Mouse (Mus musculus): ENCODE data around the gene Rnf167. TPM values are rescaled to one million over a fixed set of nuclear protein-coding genes. Genes with fewer than 3 reads are reported as not detected.

The Rnf167 gene
- polyA plus RNA-seq, 1 experiment from 2014 or later, result 105 TPM

DNA sequence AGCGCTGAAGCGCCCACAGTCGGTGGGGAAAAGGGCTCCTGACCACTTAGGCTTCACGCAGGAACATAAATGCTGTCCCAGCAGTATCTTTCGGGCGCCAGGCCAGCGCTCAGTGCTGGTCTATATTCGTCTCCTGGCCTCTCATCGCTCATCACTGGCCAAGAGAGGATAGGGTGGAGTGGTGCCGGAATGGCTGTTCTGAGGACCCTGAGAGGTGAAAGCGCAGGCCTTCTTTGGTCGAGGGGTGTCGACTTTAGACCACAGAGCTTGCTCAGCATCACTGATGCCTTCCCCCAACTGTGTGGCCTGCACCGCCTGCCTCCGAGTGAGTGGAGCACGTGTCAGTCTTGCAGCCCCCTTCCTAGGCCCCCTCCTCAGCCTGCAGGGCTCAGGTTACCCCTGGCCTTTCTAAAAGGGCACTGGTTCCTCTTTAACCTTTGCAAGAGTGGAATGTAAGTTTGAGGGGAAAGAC, 9.5 kb downstream of the Rnf167 start:
- peak overlapping the region; percentile 100 for H3K4me3 ChIP-seq (ENCODE audit: low read depth, low read length)
- peak overlapping the region; percentile 97 for H3K9ac ChIP-seq (ENCODE audit: low read length)
- H3K9me3 ChIP-seq (replicated peaks; ENCODE audit: control insufficient read depth, low read length), result no peaks in the 10 kb centered on the region
- peak overlapping the region; percentile 91 for H3K4me2 ChIP-seq (ENCODE audit: low read length)
- DNase-seq (ENCODE audit: low spot score), result peak; percentile 7
- 4% methylated on average over 16 of the region's 16 CpGs for WGBS
- H3K36me3 ChIP-seq (ENCODE audit: control insufficient read depth, insufficient read depth, low read length), result peaks cover 23% of the 10 kb centered on the region
- ATAC-seq, result no peak
- no peak overlapping the region; the same call in 1 of the 2 replicates for H3K27ac ChIP-seq (ENCODE audit: low read depth, low read length)
- H3K4me1 ChIP-seq (ENCODE audit: control insufficient read depth, insufficient read depth, low read length), result peaks cover 21% of the 10 kb centered on the region
- H3K27me3 ChIP-seq (replicated peaks; ENCODE audit: control insufficient read depth, insufficient read depth, low read length), result no peaks in the 10 kb centered on the region

DNA sequence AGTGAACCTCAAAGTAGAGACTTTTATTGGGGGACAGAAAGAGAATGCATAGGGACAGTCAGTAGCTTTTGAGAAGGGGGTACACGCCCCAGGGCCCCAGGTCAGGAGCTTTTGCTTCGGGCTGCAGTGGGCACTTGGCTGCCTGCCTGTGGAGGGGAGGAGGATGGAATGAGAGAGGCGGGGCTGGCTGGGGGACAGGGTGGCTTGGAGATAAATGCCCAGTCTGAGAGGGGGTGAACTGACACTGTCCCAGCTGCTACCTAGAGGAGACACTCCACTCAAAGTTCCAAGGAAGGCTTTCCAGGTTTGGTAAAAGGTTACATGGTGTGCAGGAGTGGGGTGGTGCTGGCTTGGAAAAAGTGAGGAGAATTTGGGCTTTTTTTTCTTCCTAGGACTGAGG, 9.9 kb downstream of the Rnf167 start, which contains the start of gene Eno3:
Gene Eno3 (plus strand): TSS at position 239 of the 400 bp plus-strand sequence.
- Histone ChIP-seq H3K36me3 (ENCODE audit: control insufficient read depth, insufficient read depth, low read length) (peaks cover 19% of the 10 kb centered on the region), H3K9ac (ENCODE audit: low read length) (peak within 1 kb of the TSS; percentile 97), H3K4me1 (ENCODE audit: control insufficient read depth, insufficient read depth, low read length) (peaks cover 21% of the 10 kb centered on the region), H3K4me2 (ENCODE audit: low read length) (peak within 1 kb of the TSS; percentile 91), H3K27me3 (replicated peaks; ENCODE audit: control insufficient read depth, insufficient read depth, low read length) (no peaks in the 10 kb centered on the region), H3K27ac (ENCODE audit: low read depth, low read length) (peak within 1 kb of the TSS; percentile 95; the same call in 1 of the 2 replicates), H3K4me3 (ENCODE audit: low read depth, low read length) (peak within 1 kb of the TSS; percentile 100), H3K9me3 (replicated peaks; ENCODE audit: control insufficient read depth, low read length) (no peaks in the 10 kb centered on the region)
- ATAC-seq (no peak), DNase-seq (ENCODE audit: low spot score) (no peak)
- WGBS, result 9% methylated on average over 3 of the region's 3 CpGs

DNA sequence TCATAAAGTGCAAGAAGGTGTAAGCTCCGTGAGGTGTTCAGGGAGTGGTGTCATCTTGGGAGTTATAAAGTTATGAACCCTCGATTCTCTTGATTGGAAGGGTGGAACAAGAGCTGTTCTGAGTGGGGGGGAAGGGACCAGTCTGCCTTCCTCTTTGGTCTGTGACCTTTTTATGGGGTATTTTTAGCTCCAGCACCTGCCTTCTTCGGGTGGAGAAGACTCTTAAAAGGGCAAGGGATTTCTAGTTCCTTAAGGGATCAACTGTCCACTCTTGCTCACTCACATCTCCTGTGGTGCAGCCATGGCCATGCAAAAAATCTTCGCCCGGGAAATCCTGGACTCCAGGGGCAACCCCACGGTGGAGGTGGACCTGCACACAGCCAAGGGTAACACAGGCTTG, 10.5 kb downstream of the Rnf167 start:
- WGBS, result 58% methylated on average over 6 of the region's 6 CpGs
- Histone ChIP-seq H3K9ac (ENCODE audit: low read length) (no peak overlapping the region; the same call in 1 of the 2 replicates), H3K27me3 (replicated peaks; ENCODE audit: control insufficient read depth, insufficient read depth, low read length) (no peaks in the 10 kb centered on the region), H3K36me3 (ENCODE audit: control insufficient read depth, insufficient read depth, low read length) (peaks cover 19% of the 10 kb centered on the region), H3K4me1 (ENCODE audit: control insufficient read depth, insufficient read depth, low read length) (peaks cover 19% of the 10 kb centered on the region), H3K9me3 (replicated peaks; ENCODE audit: control insufficient read depth, low read length) (no peaks in the 10 kb centered on the region), H3K4me3 (ENCODE audit: low read depth, low read length) (no peak overlapping the region), H3K4me2 (ENCODE audit: low read length) (no peak overlapping the region), H3K27ac (ENCODE audit: low read depth, low read length) (no peak overlapping the region)
- DNase-seq (ENCODE audit: low spot score) (no peak), ATAC-seq (no peak)

DNA sequence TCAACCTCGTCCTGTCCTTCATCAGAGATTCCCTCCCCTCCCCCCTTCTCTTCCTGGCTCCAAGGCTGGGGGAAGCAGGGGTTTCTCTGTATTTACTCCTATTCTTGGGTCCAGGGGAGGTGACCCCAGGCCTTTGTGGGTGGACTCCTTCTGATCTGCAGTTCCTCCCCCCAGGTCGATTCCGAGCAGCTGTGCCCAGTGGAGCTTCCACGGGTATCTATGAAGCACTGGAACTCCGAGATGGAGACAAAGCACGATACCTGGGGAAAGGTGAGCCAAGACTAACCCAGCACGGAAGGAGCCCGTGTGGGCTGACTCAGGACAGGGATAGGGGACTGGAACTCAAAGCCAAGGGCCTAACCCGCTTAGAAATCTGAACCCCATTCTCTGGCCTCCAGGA, 11.0 kb downstream of the Rnf167 start:
- no peak overlapping the region for H3K27ac ChIP-seq (ENCODE audit: low read depth, low read length)
- H3K27me3 ChIP-seq (replicated peaks; ENCODE audit: control insufficient read depth, insufficient read depth, low read length), result no peaks in the 10 kb centered on the region
- no peak overlapping the region for H3K4me2 ChIP-seq (ENCODE audit: low read length)
- ATAC-seq, result no peak
- H3K36me3 ChIP-seq (ENCODE audit: control insufficient read depth, insufficient read depth, low read length), result peaks cover 20% of the 10 kb centered on the region
- no peak for DNase-seq (ENCODE audit: low spot score)
- H3K4me3 ChIP-seq (ENCODE audit: low read depth, low read length), result no peak overlapping the region
- H3K4me1 ChIP-seq (ENCODE audit: control insufficient read depth, insufficient read depth, low read length), result peaks cover 14% of the 10 kb centered on the region
- H3K9ac ChIP-seq (ENCODE audit: low read length), result no peak overlapping the region
- no peaks in the 10 kb centered on the region for H3K9me3 ChIP-seq (replicated peaks; ENCODE audit: control insufficient read depth, low read length)
- WGBS, result 59% methylated on average over 9 of the region's 9 CpGs

GRCm38 (mm10) chr11:70658521-70658920, 11.5 kb downstream of the Rnf167 start:
- Histone ChIP-seq H3K4me2 (ENCODE audit: low read length) (no peak overlapping the region), H3K36me3 (ENCODE audit: control insufficient read depth, insufficient read depth, low read length) (peaks cover 25% of the 10 kb centered on the region), H3K27me3 (replicated peaks; ENCODE audit: control insufficient read depth, insufficient read depth, low read length) (no peaks in the 10 kb centered on the region), H3K27ac (ENCODE audit: low read depth, low read length) (no peak overlapping the region), H3K9me3 (replicated peaks; ENCODE audit: control insufficient read depth, low read length) (no peaks in the 10 kb centered on the region), H3K9ac (ENCODE audit: low read length) (no peak overlapping the region), H3K4me3 (ENCODE audit: low read depth, low read length) (no peak overlapping the region), H3K4me1 (ENCODE audit: control insufficient read depth, insufficient read depth, low read length) (peaks cover 13% of the 10 kb centered on the region)
- WGBS, result 91% methylated on average over 5 of the region's 5 CpGs
- no peak for ATAC-seq
- no peak for DNase-seq (ENCODE audit: low spot score)

GRCm38 (mm10) chr11:70658942-70659341, 11.9 kb downstream of the Rnf167 start:
- ATAC-seq, result no peak
- peaks cover 13% of the 10 kb centered on the region for H3K4me1 ChIP-seq (ENCODE audit: control insufficient read depth, insufficient read depth, low read length)
- H3K27ac ChIP-seq (ENCODE audit: low read depth, low read length), result no peak overlapping the region
- no peak overlapping the region for H3K4me3 ChIP-seq (ENCODE audit: low read depth, low read length)
- H3K36me3 ChIP-seq (ENCODE audit: control insufficient read depth, insufficient read depth, low read length), result peaks cover 29% of the 10 kb centered on the region
- no peaks in the 10 kb centered on the region for H3K27me3 ChIP-seq (replicated peaks; ENCODE audit: control insufficient read depth, insufficient read depth, low read length)
- no peak overlapping the region for H3K9ac ChIP-seq (ENCODE audit: low read length)
- H3K9me3 ChIP-seq (replicated peaks; ENCODE audit: control insufficient read depth, low read length), result no peaks in the 10 kb centered on the region
- no peak for DNase-seq (ENCODE audit: low spot score)
- 81% methylated on average over 8 of the region's 8 CpGs for WGBS
- no peak overlapping the region for H3K4me2 ChIP-seq (ENCODE audit: low read length)

- H3K36me3 ChIP-seq (ENCODE audit: control insufficient read depth, insufficient read depth, low read length), result peaks cover 46% of the 10 kb centered on the region
- no peak for ATAC-seq
- no peak overlapping the region for H3K9ac ChIP-seq (ENCODE audit: low read length)
- H3K4me2 ChIP-seq (ENCODE audit: low read length), result no peak overlapping the region
- WGBS, result 94% methylated on average over 8 of the region's 8 CpGs
- peaks cover 11% of the 10 kb centered on the region for H3K4me1 ChIP-seq (ENCODE audit: control insufficient read depth, insufficient read depth, low read length)
- H3K27me3 ChIP-seq (replicated peaks; ENCODE audit: control insufficient read depth, insufficient read depth, low read length), result no peaks in the 10 kb centered on the region
- no peak overlapping the region for H3K4me3 ChIP-seq (ENCODE audit: low read depth, low read length)
- DNase-seq (ENCODE audit: low spot score), result no peak
- H3K27ac ChIP-seq (ENCODE audit: low read depth, low read length), result no peak overlapping the region
- H3K9me3 ChIP-seq (replicated peaks; ENCODE audit: control insufficient read depth, low read length), result no peaks in the 10 kb centered on the region
These were observed 13.5 kb downstream of the Rnf167 start for GRCm38 (mm10) chr11:70660571-70660970.

GRCm38 (mm10) chr11:70663101-70663500, 16.1 kb downstream of the Rnf167 start:
- ATAC-seq (no peak), DNase-seq (ENCODE audit: low spot score) (no peak)
- peaks cover 52% of the 10 kb centered on the region for H3K36me3 ChIP-seq (ENCODE audit: control insufficient read depth, insufficient read depth, low read length)
- no peak overlapping the region for H3K27ac ChIP-seq (ENCODE audit: low read depth, low read length)
- no peak overlapping the region for H3K4me3 ChIP-seq (ENCODE audit: low read depth, low read length)
- peaks cover 6% of the 10 kb centered on the region for H3K4me1 ChIP-seq (ENCODE audit: control insufficient read depth, insufficient read depth, low read length)
- 93% methylated on average over 8 of the region's 8 CpGs for WGBS
- no peak overlapping the region for H3K9ac ChIP-seq (ENCODE audit: low read length)
- H3K9me3 ChIP-seq (replicated peaks; ENCODE audit: control insufficient read depth, low read length), result no peaks in the 10 kb centered on the region
- no peaks in the 10 kb centered on the region for H3K27me3 ChIP-seq (replicated peaks; ENCODE audit: control insufficient read depth, insufficient read depth, low read length)
- H3K4me2 ChIP-seq (ENCODE audit: low read length), result no peak overlapping the region

- Histone ChIP-seq H3K4me1 (ENCODE audit: control insufficient read depth, insufficient read depth, low read length) (peaks cover 7% of the 10 kb centered on the region), H3K9ac (ENCODE audit: low read length) (no peak overlapping the region), H3K27me3 (replicated peaks; ENCODE audit: control insufficient read depth, insufficient read depth, low read length) (no peaks in the 10 kb centered on the region), H3K4me3 (ENCODE audit: low read depth, low read length) (no peak overlapping the region), H3K4me2 (ENCODE audit: low read length) (no peak overlapping the region), H3K27ac (ENCODE audit: low read depth, low read length) (no peak overlapping the region), H3K36me3 (ENCODE audit: control insufficient read depth, insufficient read depth, low read length) (peaks cover 52% of the 10 kb centered on the region), H3K9me3 (replicated peaks; ENCODE audit: control insufficient read depth, low read length) (no peaks in the 10 kb centered on the region)
- DNase-seq (ENCODE audit: low spot score), result no peak
- 86% methylated on average over 6 of the region's 6 CpGs for WGBS
- no peak for ATAC-seq
These were observed 16.9 kb downstream of the Rnf167 start for GRCm38 (mm10) chr11:70663957-70664356.
